Mouse (Mus musculus) kidney, embryonic 14.5 days (tissue): ENCODE measurements around the gene Camkv. TPM values are rescaled to one million over a fixed set of nuclear protein-coding genes. Genes with fewer than 3 reads are reported as not detected.

Experiments
- ATAC-seq: fragments of 200-750 bp; cut with Nextera tagmentation; 2 replicates; pipeline ENCODE4 v1.8.0; 2017; ENCODE audit warnings: moderate number of reproducible peaks, mild to moderate bottlenecking, moderate TSS enrichment, moderate library complexity; ENCODE audit not compliant: low FRiP score, low TSS enrichment
- H3K27ac ChIP-seq: fragments of 300-500 bp; sonication (generic); 2 replicates; pipeline ENCODE4 v1.5.1; 2014; ENCODE audit warnings: low read depth, mild to moderate bottlenecking, low read length, moderate library complexity, mixed read lengths
- H3K27me3 ChIP-seq: fragments of 300-500 bp; sonication (generic); 2 replicates; pipeline ENCODE4 v1.6.1; 2014; ENCODE audit warnings: mild to moderate bottlenecking, low read length; ENCODE audit not compliant: control insufficient read depth, insufficient read depth
- H3K36me3 ChIP-seq: fragments of 300-500 bp; sonication (generic); 2 replicates; pipeline ENCODE4 v1.6.1; 2014; ENCODE audit warnings: low read length, mixed read lengths; ENCODE audit not compliant: control insufficient read depth, insufficient read depth
- H3K4me1 ChIP-seq: fragments of 300-500 bp; sonication (generic); 2 replicates; pipeline ENCODE4 v1.6.1; 2014; ENCODE audit warnings: low read length, mixed read lengths; ENCODE audit not compliant: control insufficient read depth, insufficient read depth
- H3K4me2 ChIP-seq: fragments of 300-500 bp; sonication (generic); replicated peaks from 2 replicates; pipeline ENCODE4 v1.6.1; 2014; ENCODE audit warnings: low read depth, mild to moderate bottlenecking, low read length
- H3K4me3 ChIP-seq: fragments of 300-500 bp; sonication (generic); 2 replicates; pipeline ENCODE4 v1.5.1; 2014; ENCODE audit warnings: mild to moderate bottlenecking, low read length
- H3K9ac ChIP-seq: fragments of 300-500 bp; sonication (generic); 2 replicates; pipeline ENCODE4 v1.6.1; 2014; ENCODE audit warnings: low read depth, mild to moderate bottlenecking, low read length, moderate library complexity
- H3K9me3 ChIP-seq: fragments of 300-500 bp; sonication (generic); 2 replicates; pipeline ENCODE4 v1.6.1; 2016; ENCODE audit warnings: low read length; ENCODE audit not compliant: control insufficient read depth
- WGBS: fragments of 180-500 bp; shearing (Covaris S2); extraction: QIAGEN DNeasy Blood & Tissue Kit; methylation state at CpG from one replicate; pipeline ENCODE4 v1.1.7; 2014; 5-methylcytosine and 5-hydroxymethylcytosine counted together
- polyA plus RNA-seq: library from polyadenylated mRNA; unstranded; fragments of >200 nt; fragmentation: Nextera tagmentation; extraction: Ambion mirVana; gene quantifications from 2 replicates; pipeline ENCODE4 v1.2.1, GENCODE M21; 2014

Camkv gene
- polyA plus RNA-seq, 1 experiment from 2014 or later = 0.79 TPM

- peaks cover 10% of the 10 kb centered on the region; the same call in 1 of the 2 replicates for H3K4me1 ChIP-seq
- H3K9ac ChIP-seq = peak overlapping the region; percentile 69
- H3K4me3 ChIP-seq = peak overlapping the region; percentile 84
- 17% methylated on average over 45 of the region's 45 CpGs for WGBS
- H3K27ac ChIP-seq = peak overlapping the region; percentile 68; the same call in 1 of the 2 replicates
- H3K9me3 ChIP-seq = no peaks in the 10 kb centered on the region
- no peaks in the 10 kb centered on the region for H3K36me3 ChIP-seq
- peak overlapping the region; percentile 66 for H3K4me2 ChIP-seq
- ATAC-seq = peak; percentile 95
- no peaks in the 10 kb centered on the region for H3K27me3 ChIP-seq
Measured at GRCm38 (mm10) chr9:107950460-107951355, 15.2 kb downstream of the Camkv start.

GRCm38 (mm10) chr9:107955613-107956289 is 20.3 kb downstream of the Camkv start:
- Histone ChIP-seq H3K9me3 (no peaks in the 10 kb centered on the region), H3K4me2 (no peak overlapping the region), H3K36me3 (peaks cover 36% of the 10 kb centered on the region), H3K4me3 (no peak overlapping the region), H3K27ac (no peak overlapping the region), H3K4me1 (peaks cover 10% of the 10 kb centered on the region; the same call in 1 of the 2 replicates), H3K9ac (no peak overlapping the region), H3K27me3 (no peaks in the 10 kb centered on the region)
- no peak for ATAC-seq
- 74% methylated on average over 6 of the region's 6 CpGs for WGBS

GRCm38 (mm10) chr9:107957141-107957540 is 21.7 kb downstream of the Camkv start:
- Histone ChIP-seq H3K9me3 (no peaks in the 10 kb centered on the region), H3K4me1 (no peaks in the 10 kb centered on the region), H3K9ac (no peak overlapping the region), H3K27ac (no peak overlapping the region), H3K4me2 (no peak overlapping the region), H3K27me3 (no peaks in the 10 kb centered on the region), H3K36me3 (peaks cover 48% of the 10 kb centered on the region), H3K4me3 (no peak overlapping the region)
- 68% methylated on average over 6 of the region's 6 CpGs for WGBS
- no peak for ATAC-seq

- no peak overlapping the region for H3K27ac ChIP-seq
- H3K4me3 ChIP-seq = no peak overlapping the region
- no peak for ATAC-seq
- H3K36me3 ChIP-seq = peaks cover 63% of the 10 kb centered on the region
- no peak overlapping the region for H3K9ac ChIP-seq
- WGBS = 31% methylated on average over 6 of the region's 6 CpGs
- H3K27me3 ChIP-seq = no peaks in the 10 kb centered on the region
- H3K4me1 ChIP-seq = no peaks in the 10 kb centered on the region
- no peaks in the 10 kb centered on the region for H3K9me3 ChIP-seq
- no peak overlapping the region for H3K4me2 ChIP-seq
Measured at GRCm38 (mm10) chr9:107959896-107960295, 24.4 kb downstream of the Camkv start.

DNA sequence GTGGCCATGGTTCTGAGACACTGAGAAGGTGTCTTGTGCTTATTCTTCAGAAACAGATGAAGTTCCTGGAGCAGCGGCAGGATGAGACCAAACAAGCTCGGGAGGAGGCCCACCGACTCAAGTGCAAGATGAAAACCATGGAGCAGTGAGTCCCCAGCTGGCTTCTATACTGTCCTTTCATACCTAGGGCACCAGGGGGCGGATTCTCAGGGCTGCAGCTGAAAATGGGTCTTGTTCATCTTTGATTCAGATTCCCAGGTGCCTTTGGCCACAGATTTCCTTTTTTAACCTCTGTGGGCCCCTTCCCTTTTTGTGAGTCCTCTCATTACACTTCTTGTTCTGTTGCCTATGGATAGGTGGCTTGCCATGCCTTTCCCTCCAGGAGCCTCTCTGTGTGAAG is 25.5 kb downstream of the Camkv start:
- peaks cover 67% of the 10 kb centered on the region for H3K36me3 ChIP-seq
- H3K4me2 ChIP-seq = no peak overlapping the region
- no peaks in the 10 kb centered on the region for H3K27me3 ChIP-seq
- H3K9ac ChIP-seq = no peak overlapping the region
- ATAC-seq = no peak
- H3K4me3 ChIP-seq = no peak overlapping the region
- no peaks in the 10 kb centered on the region for H3K4me1 ChIP-seq
- H3K9me3 ChIP-seq = no peaks in the 10 kb centered on the region
- WGBS = 77% methylated on average over 4 of the region's 4 CpGs
- H3K27ac ChIP-seq = no peak overlapping the region

DNA sequence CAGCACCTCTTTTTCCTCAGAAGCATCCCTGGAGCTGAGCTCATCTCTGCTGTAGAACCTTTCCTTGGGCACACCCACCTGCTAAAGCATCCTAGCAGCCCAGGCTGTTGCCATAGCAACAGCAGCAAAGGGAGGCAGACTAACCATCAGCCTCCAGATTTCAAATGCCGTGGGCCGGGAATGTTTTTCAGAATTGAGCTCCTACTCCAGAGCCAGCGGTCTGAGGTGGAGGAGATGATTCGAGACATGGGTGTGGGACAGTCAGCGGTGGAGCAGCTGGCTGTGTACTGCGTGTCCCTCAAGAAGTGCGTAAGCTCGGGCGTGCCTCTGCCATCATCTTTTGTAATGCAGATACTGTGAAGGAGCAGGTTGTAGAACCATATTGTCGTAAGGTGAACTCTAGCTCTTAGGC is 25.9 kb downstream of the Camkv start:
- no peaks in the 10 kb centered on the region for H3K4me1 ChIP-seq
- H3K36me3 ChIP-seq = peaks cover 67% of the 10 kb centered on the region
- H3K9ac ChIP-seq = no peak overlapping the region
- 86% methylated on average over 10 of the region's 10 CpGs for WGBS
- no peak for ATAC-seq
- no peaks in the 10 kb centered on the region for H3K9me3 ChIP-seq
- H3K4me2 ChIP-seq = no peak overlapping the region
- no peaks in the 10 kb centered on the region for H3K27me3 ChIP-seq
- no peak overlapping the region for H3K27ac ChIP-seq
- H3K4me3 ChIP-seq = no peak overlapping the region

- no peaks in the 10 kb centered on the region for H3K9me3 ChIP-seq
- no peak for ATAC-seq
- H3K27ac ChIP-seq = no peak overlapping the region
- H3K4me3 ChIP-seq = no peak overlapping the region
- H3K4me2 ChIP-seq = no peak overlapping the region
- no peaks in the 10 kb centered on the region for H3K27me3 ChIP-seq
- H3K9ac ChIP-seq = no peak overlapping the region
- H3K36me3 ChIP-seq = peaks cover 63% of the 10 kb centered on the region
- no peaks in the 10 kb centered on the region for H3K4me1 ChIP-seq
- WGBS = 59% methylated on average over 5 of the region's 5 CpGs
Measured at GRCm38 (mm10) chr9:107961881-107962280, 26.4 kb downstream of the Camkv start.

DNA sequence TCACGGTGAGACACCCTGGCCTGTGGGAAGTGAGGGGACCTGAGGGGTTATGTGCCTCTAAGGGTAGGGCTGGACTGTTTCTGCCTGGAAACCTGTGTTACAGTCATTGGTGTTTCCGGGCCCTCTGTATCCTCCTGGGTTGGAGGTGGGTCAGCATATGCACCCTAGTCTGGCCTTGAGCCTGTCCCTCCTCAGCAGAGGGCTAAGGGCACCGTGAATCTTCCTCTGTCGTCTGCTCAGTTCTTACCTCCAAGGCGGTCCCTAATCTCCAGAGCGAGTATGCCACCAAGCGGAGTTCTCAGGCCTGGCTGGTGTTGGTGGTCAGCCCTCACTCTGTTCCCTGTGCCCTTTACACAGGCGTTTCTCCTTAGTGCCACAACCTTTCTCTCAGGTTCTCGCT is 27.4 kb downstream of the Camkv start:
- Histone ChIP-seq H3K27ac (no peak overlapping the region), H3K4me1 (no peaks in the 10 kb centered on the region), H3K4me3 (no peak overlapping the region), H3K9me3 (no peaks in the 10 kb centered on the region), H3K36me3 (peaks cover 54% of the 10 kb centered on the region), H3K4me2 (no peak overlapping the region), H3K9ac (no peak overlapping the region), H3K27me3 (no peaks in the 10 kb centered on the region)
- ATAC-seq = no peak
- 91% methylated on average over 9 of the region's 9 CpGs for WGBS

GRCm38 (mm10) chr9:107963700-107964099 is 28.2 kb downstream of the Camkv start:
- Histone ChIP-seq H3K4me3 (no peak overlapping the region), H3K4me1 (no peaks in the 10 kb centered on the region), H3K9me3 (no peaks in the 10 kb centered on the region), H3K4me2 (no peak overlapping the region), H3K36me3 (peaks cover 51% of the 10 kb centered on the region), H3K27ac (no peak overlapping the region), H3K9ac (no peak overlapping the region), H3K27me3 (no peaks in the 10 kb centered on the region)
- ATAC-seq = peak; percentile 72
- 25% methylated on average over 5 of the region's 5 CpGs for WGBS
